Mouse (Mus musculus) midbrain, embryonic 14.5 days (tissue): ENCODE results near the gene Slc13a4. TPM values are rescaled to one million over a fixed set of nuclear protein-coding genes. Genes with fewer than 3 reads are reported as not detected.

Experiments
- ATAC-seq: fragments of 200-750 bp; cut with Nextera tagmentation; 2 replicates; pipeline ENCODE4 v1.8.0; 2017; ENCODE audit warnings: moderate number of reproducible peaks, moderate library complexity; ENCODE audit not compliant: low FRiP score, low TSS enrichment
- DNase-seq: peaks from one replicate; pipeline ENCODE4 v3.0.0-alpha.2; 2015
- H3K27ac ChIP-seq: fragments of 300-500 bp; sonication (generic); replicated peaks from 2 replicates; pipeline ENCODE4 v1.5.1; 2014; ENCODE audit warnings: mild to moderate bottlenecking, low read depth, low read length, moderate library complexity
- H3K27me3 ChIP-seq: fragments of 300-500 bp; sonication (generic); 2 replicates; pipeline ENCODE4 v1.6.1; 2014; ENCODE audit warnings: low read length, control low read depth, mixed read lengths; ENCODE audit not compliant: control insufficient read depth, insufficient read depth
- H3K36me3 ChIP-seq: fragments of 300-500 bp; sonication (generic); 2 replicates; pipeline ENCODE4 v1.6.1; 2014; ENCODE audit warnings: low read length, control low read depth; ENCODE audit not compliant: control insufficient read depth, insufficient read depth
- H3K4me1 ChIP-seq: fragments of 300-500 bp; sonication (generic); 2 replicates; pipeline ENCODE4 v1.6.1; 2014; ENCODE audit warnings: mild to moderate bottlenecking, antibody characterized with exemption, low read length, control low read depth; ENCODE audit not compliant: control insufficient read depth, insufficient read depth
- H3K4me2 ChIP-seq: fragments of 300-500 bp; sonication (generic); 2 replicates; pipeline ENCODE4 v1.6.1; 2014; ENCODE audit warnings: mild to moderate bottlenecking, low read length, moderate library complexity
- H3K4me3 ChIP-seq: fragments of 300-500 bp; sonication (generic); replicated peaks from 2 replicates; pipeline ENCODE4 v1.5.1; 2014; ENCODE audit warnings: low read depth, low read length
- H3K9ac ChIP-seq: fragments of 300-500 bp; sonication (generic); replicated peaks from 2 replicates; pipeline ENCODE4 v1.6.1; 2014; ENCODE audit warnings: mild to moderate bottlenecking, low read length, moderate library complexity
- H3K9me3 ChIP-seq: fragments of 300-500 bp; sonication (generic); 2 replicates; pipeline ENCODE4 v1.6.1; 2016; ENCODE audit warnings: low read length, control low read depth, mixed read lengths; ENCODE audit not compliant: control insufficient read depth
- WGBS: fragments of 180-500 bp; shearing (Covaris S2); extraction: QIAGEN DNeasy Blood & Tissue Kit; methylation state at CpG from one replicate; pipeline ENCODE4 v1.1.7; 2014; 5-methylcytosine and 5-hydroxymethylcytosine counted together
- polyA plus RNA-seq: library from polyadenylated mRNA; unstranded; fragments of >200 nt; fragmentation: Nextera tagmentation; extraction: Ambion mirVana; gene quantifications from 2 replicates; pipeline ENCODE4 v1.2.1, GENCODE M21; 2014

The Slc13a4 gene
- polyA plus RNA-seq, 1 experiment from 2014 or later = 3.3 TPM

GRCm38 (mm10) chr6:35243989-35244388 is 63.9 kb downstream of the Slc13a4 start:
- H3K4me3 ChIP-seq = no peak overlapping the region
- no peak for ATAC-seq

GRCm38 (mm10) chr6:35243252-35243651 is 64.7 kb downstream of the Slc13a4 start:
- no peak overlapping the region for H3K4me3 ChIP-seq
- H3K27me3 ChIP-seq = no peaks in the 10 kb centered on the region
- H3K4me2 ChIP-seq = no peak overlapping the region
- ATAC-seq = no peak
- no peaks in the 10 kb centered on the region for H3K9me3 ChIP-seq
- no peaks in the 10 kb centered on the region for H3K4me1 ChIP-seq
- WGBS = 98% methylated on average over 4 of the region's 4 CpGs
- H3K27ac ChIP-seq = no peak overlapping the region
- no peak overlapping the region for H3K9ac ChIP-seq
- DNase-seq = no peak
- H3K36me3 ChIP-seq = peaks cover 81% of the 10 kb centered on the region

More at GRCm38 (mm10) chr6:35243989-35244388, 63.9 kb downstream of the Slc13a4 start:
- no peak overlapping the region for H3K27ac ChIP-seq
- no peaks in the 10 kb centered on the region for H3K4me1 ChIP-seq
- H3K36me3 ChIP-seq = peaks cover 74% of the 10 kb centered on the region
- no peaks in the 10 kb centered on the region for H3K27me3 ChIP-seq
- DNase-seq = no peak
- no peak overlapping the region for H3K9ac ChIP-seq
- H3K4me2 ChIP-seq = no peak overlapping the region
- H3K9me3 ChIP-seq = no peaks in the 10 kb centered on the region
- WGBS = 86% methylated on average over 9 of the region's 9 CpGs

GRCm38 (mm10) chr6:35236108-35236785 is 71.7 kb downstream of the Slc13a4 start:
- H3K4me2 ChIP-seq = no peak overlapping the region
- no peak overlapping the region for H3K9ac ChIP-seq
- no peak overlapping the region for H3K4me3 ChIP-seq
- H3K9me3 ChIP-seq = no peaks in the 10 kb centered on the region
- no peaks in the 10 kb centered on the region for H3K4me1 ChIP-seq
- H3K27me3 ChIP-seq = no peaks in the 10 kb centered on the region
- H3K27ac ChIP-seq = no peak overlapping the region
- 81% methylated on average over 9 of the region's 9 CpGs for WGBS
- DNase-seq (no peak), ATAC-seq (no peak)
- H3K36me3 ChIP-seq = peaks cover 90% of the 10 kb centered on the region

GRCm38 (mm10) chr6:35229415-35229814 is 78.5 kb downstream of the Slc13a4 start:
- no peak overlapping the region for H3K4me3 ChIP-seq
- peaks cover 74% of the 10 kb centered on the region for H3K36me3 ChIP-seq
- no peaks in the 10 kb centered on the region for H3K27me3 ChIP-seq
- H3K9me3 ChIP-seq = no peaks in the 10 kb centered on the region
- WGBS = 95% methylated on average over 1 of the region's 1 CpGs
- no peak overlapping the region for H3K9ac ChIP-seq
- H3K4me2 ChIP-seq = no peak overlapping the region
- H3K27ac ChIP-seq = no peak overlapping the region
- DNase-seq (no peak), ATAC-seq (no peak)
- no peaks in the 10 kb centered on the region for H3K4me1 ChIP-seq

- H3K36me3 ChIP-seq = peaks cover 59% of the 10 kb centered on the region
- no peak overlapping the region for H3K4me2 ChIP-seq
- no peaks in the 10 kb centered on the region for H3K9me3 ChIP-seq
- no peaks in the 10 kb centered on the region for H3K4me1 ChIP-seq
- WGBS = 89% methylated on average over 4 of the region's 4 CpGs
- no peak overlapping the region for H3K27ac ChIP-seq
- no peaks in the 10 kb centered on the region for H3K27me3 ChIP-seq
- no peak for ATAC-seq
- no peak for DNase-seq
- H3K9ac ChIP-seq = no peak overlapping the region
- no peak overlapping the region for H3K4me3 ChIP-seq
These were observed 82.2 kb downstream of the Slc13a4 start for GRCm38 (mm10) chr6:35225696-35226095.

Other genes with a start within 250 kb of the Slc13a4 start
- gene Cnot4, start 174.4 kb downstream of the Slc13a4 start, polyA plus RNA-seq = 35.2 and 39.0 TPM in 2 replicates
- gene Nup205, start 130.7 kb downstream of the Slc13a4 start, polyA plus RNA-seq = 26.2 and 37.0 TPM in 2 replicates
- 0.68 TPM in 1 of 2 replicates, not detected in the other for gene Fam180a, start 18.0 kb upstream of the Slc13a4 start, polyA plus RNA-seq
- gene Mtpn, start 231.8 kb upstream of the Slc13a4 start, polyA plus RNA-seq = 130 and 162 TPM in 2 replicates